Mouse (Mus musculus): ENCODE results near the gene Gsta2.
"Not testable (repeated sequence)": the region's sequence is repeated elsewhere in the genome, so short reads cannot be mapped to it uniquely, and the experiment has no call there.

Gsta2 gene

DNA sequence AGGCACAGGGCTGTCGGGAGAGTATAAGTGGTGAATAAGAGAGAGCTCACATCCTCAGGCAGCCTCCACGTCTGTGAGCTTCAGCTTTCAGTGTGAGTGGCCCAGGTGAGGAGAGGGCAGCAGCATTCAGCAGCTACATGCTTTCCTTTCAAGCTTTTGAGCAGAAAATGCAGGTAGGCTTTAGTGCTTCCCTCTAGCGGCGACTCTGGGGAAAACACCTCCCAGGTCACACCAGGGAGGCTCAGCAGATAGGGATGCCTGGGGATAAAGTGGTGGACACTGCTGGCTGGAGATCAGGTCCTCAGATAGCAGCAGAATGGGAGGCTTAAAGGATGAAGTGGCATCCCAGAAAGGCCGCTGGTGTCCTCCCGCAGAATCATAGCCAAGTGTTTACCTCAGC, 59.5 kb downstream of the Gsta2 start:
- peak; percentile 32 to 61 for DNase-seq

DNA sequence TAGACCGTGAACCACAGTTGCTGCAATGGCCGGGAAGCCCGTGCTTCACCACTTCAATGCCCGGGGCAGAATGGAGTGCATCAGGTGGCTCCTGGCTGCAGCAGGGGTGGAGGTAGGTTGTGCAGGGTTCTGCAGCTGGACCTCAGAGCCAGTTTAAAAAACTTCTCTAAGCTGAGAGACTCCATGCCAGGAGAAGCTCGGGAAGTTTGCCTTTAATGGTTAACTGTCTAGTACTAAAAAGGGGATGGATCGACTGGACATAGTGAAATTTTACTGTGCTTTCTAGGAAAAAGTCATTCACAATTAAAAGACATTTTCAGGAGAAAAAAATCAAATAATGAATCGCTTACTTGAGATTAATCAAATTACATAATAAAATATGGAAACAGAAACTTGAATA, 60.8 kb downstream of the Gsta2 start:
- peak; percentile 21 to 38 for DNase-seq

DNA sequence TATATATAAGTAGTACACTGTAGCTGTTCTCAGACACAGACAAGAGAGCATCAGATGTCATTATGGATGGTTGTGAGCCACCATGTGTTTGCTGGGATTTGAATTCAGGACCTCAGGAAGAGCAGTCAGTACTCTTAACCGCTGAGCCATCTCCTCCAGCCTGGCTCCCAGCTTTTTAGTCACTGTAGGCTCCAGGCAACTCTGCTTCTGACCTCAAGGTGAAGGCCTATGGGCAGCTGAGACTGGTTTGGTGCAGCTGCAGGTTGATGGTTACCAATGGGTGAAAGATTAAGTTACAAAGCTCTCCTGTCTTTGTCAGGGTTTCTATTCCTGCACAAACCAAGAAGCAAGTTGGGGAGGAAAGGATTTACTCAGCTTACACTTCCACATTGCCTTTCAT, 61.9 kb downstream of the Gsta2 start:
- peak; percentile 11 to 30 for DNase-seq

DNA sequence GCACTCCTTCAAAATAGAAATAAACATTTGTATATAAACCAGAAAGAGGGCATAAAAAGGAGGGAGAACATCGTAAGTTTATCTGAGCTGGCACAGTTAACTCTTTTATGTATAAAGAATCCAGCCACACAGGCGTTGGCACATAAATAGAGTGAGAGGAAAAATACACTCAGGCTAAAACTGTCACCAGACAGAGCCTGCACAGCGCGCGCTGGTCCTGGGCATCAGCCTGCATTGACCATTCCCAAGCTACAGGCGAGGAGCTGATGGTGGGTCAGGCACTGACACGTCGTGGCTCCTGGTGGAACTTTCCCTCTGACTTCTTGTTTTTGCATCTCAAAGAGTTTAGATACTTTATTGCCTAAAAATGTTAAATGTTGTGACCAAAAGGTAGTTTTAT, 63.1 kb downstream of the Gsta2 start:
- DNase-seq = not testable (repeated sequence)

DNA sequence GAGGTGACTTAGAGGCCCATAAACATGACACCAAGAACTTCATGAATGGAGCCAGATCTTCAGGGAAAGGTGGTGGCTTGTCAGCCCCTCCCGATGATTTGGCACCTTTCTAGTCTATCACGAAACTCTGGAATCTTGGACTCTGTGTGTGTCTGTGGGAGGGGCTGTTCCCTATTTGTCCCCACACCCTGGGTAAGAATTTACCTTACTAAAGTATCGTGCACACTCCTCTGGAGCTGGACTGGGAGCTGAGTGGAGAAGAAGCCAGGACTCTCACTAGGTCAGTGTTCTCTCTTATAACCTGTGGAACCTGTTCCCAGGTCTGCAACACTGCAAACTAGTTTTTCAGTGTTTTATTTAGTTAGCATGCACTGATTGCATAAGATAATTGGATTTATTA, 65.9 kb downstream of the Gsta2 start, which contains the start of gene Gm10639:
Gene Gm10639, plus strand, starts transcription at position 201 of the 400 bp plus-strand sequence.
- not testable (repeated sequence) for DNase-seq

DNA sequence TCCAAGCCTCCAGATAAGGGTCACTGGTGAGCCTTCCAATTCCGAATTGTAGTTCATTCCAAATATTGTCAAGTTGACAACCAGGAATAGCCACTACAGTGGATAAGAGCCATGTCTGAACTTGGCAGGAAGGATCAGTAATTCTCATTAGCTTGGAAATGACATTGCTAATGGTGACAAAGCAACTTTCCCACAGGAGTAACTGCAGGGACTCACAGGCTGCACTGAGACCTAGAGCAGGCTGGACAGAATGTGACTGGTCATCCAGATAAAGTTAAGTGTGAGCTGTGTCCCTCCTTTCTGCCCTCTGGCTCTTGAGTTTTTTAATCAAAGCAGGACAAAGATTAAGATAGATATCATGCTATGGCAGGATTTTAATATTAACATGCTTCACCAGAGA, 66.5 kb downstream of the Gsta2 start:
- not testable (repeated sequence) for DNase-seq

DNA sequence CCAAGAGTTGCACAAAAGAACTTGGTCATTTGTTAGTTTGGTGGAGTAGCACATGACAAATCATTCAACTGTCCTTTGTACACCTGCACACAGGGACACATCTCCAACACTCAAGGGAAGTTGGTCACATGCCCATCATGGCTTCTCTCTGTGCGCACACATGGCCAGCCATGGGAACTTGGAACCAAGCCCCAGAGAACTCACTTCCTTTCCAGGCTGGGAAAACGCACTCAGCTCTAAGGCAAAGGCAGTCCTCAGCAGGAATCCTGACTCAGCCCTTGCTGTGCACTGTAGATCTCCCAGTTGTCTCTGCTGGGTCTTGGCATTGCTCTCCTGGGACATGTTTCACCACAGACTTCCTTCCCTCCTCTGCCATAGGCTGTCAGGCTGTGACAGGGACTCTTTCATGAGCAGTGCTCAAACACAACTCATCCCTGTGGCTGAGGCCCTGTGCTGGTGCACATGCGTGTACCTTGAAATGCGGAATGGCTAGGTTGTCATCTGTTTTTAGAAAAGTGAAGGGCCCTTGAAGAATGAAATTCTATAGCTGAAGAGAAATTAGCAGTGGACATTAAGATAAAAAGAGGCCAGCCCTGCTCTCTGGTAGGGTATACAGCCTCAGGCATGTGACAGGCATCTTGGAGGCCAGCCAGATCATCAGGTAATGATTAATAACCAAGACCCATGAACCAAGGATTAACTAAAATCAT, 73.4 kb downstream of the Gsta2 start:
- DNase-seq = peak; percentile 77 to 80

Measured in kidney, adult 8-10 months (tissue).